Mouse (Mus musculus) A20 (cell line): ENCODE results near the gene Traf3.

Source experiments
- DNase-seq: peaks from one replicate; pipeline ENCODE4 v3.0.0-alpha.2; 2011; ENCODE audit warnings: low read depth, low spot score

The Traf3 gene

DNA sequence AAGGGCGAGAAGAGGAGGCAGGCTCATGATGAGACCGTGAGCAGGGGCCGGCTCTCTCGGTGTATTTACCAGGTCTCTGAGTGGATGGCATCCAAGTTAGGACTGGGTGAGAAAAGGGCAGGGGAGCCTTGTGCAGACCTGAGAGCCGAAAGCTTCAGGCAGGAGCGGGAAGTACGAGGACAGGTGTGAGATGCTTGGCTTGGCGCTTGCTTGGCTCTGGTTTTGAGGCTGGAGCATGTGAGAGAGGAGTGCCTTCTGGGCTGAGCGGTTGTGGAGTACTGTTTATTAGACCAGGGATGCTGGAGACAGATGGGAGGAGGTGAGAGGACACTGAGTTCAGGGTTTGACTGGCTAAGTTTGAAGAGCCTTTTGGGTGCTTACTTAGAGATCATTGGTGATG is 27.2 kb downstream of the Traf3 start:
- no peak for DNase-seq

DNA sequence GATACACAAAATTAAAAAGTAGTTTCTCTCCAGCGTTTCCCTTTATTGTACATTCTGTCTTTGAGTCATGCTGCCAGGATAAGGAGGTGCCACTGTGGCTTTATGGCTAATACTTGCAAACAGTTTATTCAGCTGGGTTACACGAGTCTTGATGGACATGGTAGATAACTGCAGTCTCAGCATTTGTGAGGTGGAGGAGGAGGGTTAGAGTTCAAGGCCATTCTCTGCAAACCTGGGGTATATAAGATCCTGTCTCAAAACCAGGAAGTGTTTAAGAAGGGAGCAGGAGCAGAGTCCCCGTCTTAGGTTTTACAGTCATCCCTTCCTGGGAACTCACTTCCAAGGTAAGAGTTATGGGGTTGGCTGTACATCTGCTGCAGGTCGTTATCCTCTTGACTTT is 30.4 kb downstream of the Traf3 start:
- no peak for DNase-seq

DNA sequence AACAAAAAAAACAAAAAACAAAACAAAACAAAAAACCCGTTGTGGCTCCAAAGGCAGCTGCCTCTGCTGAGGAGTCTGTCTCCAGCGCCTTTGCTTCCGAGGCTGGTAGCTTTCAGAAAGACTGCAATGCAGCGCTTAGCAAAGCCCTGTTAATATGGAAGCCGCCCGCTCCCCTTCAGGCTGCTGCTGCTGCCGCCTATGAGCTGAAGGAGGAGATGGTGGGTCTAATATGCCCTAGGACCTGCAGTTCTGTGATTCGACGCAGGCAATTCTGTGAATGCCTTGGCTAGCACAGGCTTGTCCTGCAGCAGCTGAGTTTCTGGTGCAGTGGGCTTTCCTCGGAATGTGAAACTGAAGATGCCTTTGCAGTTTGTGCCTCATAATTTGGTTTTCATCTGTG is 36.9 kb downstream of the Traf3 start:
- no peak for DNase-seq

DNA sequence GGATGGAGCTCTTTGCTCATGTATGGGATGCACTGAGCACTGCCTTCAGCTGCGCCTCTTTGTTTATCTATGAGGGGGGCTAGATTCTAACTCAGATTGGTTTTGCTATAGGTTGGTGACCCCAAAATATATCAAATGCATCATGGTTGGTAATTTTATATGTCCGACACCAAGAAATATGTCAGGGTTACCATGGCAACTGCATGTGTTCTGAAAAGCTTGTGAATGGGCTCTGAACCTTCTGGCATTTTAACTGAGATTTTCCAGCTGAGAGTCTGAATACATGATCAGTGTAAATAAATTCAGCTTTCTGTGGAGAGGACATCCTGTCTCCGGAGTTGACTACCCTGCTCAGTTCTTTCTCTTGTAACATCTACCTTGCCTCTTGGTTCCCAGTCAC is 37.8 kb downstream of the Traf3 start:
- no peak for DNase-seq

DNA sequence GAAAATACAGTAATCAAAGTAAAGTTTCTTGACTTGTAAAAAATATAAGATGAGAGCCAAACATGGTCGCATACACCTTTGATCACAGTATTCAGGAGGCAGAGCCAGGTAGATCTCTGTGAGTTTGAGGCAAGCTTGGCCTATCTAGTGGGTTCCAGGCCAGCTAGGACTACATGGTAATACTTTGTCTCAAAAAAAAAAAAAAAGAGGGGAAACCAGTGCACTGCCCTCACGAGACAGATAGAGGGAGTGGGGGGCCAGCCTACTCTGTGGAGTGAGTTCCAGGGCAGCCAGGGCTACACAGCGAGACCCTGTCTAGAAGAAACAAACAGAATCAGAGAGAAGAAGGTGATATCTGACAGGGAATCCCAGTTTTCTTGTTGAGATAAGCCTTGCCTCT is 41.5 kb downstream of the Traf3 start:
- no peak for DNase-seq

DNA sequence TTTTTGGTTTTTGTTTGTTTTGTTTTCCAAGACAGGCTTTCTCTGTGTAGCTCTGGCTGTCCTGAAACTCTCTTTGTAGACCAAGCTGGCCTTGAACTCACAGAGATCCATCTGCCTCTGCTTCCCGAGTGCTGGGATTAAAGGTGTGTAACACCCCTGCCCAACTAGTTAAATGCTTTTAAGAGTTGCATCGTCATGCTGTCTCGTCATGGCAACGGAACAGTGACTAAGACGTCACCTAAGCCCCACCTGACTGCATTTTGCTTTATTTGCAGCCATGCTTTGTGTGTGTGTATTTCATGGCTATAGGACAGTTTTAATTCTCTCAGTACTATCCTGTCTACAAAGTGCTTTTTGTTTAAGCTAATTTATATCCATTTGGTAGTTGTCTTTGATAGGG is 45.6 kb downstream of the Traf3 start:
- DNase-seq = no peak

DNA sequence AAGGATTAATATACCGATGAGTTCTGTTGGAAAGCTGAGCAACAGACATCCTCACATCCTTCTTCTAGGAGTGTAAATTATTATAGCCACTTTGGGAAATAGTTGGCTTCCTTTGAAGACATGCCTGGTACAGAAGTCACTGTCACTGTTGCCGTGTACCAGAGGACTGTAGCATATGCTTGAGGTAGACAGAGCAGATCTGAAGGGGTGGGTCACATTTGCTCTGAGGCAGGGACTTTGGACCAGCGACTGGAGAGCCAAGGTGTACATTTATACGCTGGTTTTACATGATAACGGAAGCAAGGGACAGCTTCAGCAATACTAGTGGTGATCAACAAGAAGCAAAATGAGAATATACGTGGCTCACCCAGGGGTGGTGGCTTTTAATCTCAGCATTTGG is 52.7 kb downstream of the Traf3 start:
- DNase-seq = no peak

DNA sequence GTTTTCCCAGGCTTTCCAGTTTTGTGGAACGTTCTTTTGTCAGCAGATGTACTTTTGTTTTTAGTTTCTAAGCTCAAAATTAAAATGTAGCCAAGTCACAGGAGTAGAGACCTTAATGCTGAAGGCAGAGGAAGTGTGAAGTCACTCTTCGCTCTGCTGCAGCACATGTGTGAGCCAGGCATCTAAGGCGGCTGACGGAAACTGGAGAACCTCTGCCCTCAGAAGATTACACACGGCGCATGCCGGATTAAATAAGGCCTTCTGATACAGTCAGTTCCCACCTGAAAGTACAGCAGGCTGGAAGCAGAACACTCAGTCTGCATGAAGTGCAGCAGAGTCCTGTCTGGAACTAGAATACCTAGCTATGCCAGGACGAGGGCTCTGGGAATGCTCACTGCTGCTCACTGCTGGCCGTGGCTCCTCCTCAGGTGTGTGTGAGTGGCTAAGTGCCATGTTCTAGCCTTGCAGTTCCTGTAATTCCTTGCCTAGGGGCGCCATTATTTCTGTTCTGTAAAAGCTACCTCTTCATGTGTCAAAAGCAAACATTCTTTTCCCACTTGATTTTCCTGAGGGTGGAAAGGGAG is 59.1 kb downstream of the Traf3 start:
- DNase-seq = no peak

DNA sequence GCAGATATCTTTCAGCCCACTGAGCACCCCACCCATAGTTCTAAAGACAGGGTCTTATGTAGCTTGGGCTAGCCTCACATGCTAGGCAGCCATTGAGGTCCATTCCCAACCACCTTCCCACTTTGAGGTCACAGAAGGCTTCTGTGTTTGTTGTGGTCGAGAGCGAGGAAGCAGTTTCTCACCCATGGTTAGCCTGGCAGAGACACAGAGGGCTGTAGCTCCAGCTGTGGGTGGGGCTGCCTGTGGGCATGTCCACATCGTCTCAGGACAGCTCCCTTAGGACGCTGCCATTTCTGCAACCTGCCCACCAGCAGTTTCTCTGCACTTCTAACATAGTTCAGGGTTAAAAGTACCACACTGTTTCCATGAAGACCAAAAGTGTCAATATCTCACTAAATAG is 61.2 kb downstream of the Traf3 start:
- DNase-seq = no peak

GRCm38 (mm10) chr12:111228488-111228887 is 62.3 kb downstream of the Traf3 start:
- no peak for DNase-seq

DNA sequence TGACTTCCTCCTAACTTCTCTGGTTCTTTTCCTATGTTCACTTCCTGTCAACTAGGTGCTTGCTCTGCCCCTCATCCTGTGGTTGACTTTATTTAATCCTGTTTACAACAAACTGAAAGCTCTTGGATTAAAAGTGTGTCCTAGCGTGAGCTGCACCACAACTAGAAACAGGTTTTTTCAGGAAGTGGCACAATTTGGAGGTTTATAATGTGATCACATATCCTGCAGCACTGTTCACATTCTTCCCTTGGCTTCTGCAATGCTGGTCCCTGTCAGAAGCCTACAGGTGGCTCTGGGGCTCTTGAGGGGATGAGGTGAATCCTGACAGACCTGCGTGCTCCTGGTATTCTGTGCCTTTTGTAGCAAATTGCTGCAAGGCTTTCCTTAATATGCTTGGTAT is 64.6 kb downstream of the Traf3 start:
- DNase-seq = no peak

GRCm38 (mm10) chr12:111233798-111234197 is 67.6 kb downstream of the Traf3 start:
- no peak for DNase-seq

DNA sequence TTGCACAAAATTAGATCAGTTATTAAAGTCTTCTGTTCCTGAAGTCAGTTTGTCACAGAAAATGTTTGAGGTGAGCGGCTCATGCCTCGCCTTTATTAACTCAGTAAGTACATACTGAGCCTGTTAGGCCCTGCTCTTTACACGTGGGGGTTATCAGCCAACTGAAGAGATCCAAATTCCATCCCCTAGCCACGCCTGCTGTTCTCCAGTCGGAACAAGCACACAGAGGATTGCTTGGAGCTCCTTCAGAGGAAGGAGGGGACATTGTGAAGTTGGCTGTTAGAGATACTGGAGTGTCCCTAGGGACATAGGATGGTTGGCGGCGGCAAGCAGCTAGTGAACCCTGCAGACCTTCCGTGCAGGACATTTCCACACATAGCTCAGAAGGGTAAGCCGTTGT is 68.2 kb downstream of the Traf3 start:
- DNase-seq = no peak

DNA sequence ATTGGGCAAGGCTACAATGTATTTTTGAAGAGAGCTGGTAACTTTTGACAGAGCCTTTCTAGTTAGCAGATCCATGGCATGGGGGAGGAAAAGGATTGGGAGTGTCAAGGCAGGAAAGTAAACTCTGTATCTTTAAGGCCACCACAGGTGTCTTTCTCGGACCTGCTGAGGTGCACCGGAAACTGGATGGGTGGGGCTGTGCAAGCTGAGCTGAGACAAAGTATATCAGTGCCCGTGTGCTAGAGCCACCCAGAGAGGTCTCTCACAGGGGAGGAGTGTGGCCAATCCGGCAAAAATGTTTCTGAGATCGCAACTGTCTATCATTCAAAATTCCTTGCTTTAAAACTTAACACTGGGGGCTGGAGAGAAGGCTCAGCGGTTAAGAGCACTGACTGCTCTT is 69.5 kb downstream of the Traf3 start:
- DNase-seq = no peak

GRCm38 (mm10) chr12:111237611-111238188 is 71.5 kb downstream of the Traf3 start:
- DNase-seq = no peak

GRCm38 (mm10) chr12:111238345-111238744 is 72.2 kb downstream of the Traf3 start:
- DNase-seq = no peak

GRCm38 (mm10) chr12:111238778-111239177 is 72.6 kb downstream of the Traf3 start:
- DNase-seq = no peak

DNA sequence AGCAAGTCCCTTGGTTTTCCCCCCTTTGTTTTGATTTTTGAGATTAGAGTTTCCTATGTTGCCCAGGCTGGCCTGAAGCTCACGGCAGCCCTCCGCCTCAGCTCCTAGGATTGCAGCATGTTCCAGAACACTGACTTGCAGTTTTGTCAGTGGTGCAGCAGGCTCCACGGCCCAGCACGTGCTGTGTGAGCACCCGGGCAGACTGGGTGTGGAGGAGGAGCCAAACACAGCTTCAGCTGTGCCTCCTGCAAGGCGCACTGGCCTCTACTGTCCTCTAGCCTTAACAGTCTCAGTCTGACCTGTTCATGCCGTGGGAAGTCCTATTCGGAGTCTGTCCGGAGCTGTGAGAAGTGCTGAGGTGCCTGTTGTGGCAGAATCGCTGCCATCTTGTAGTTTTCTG is 73.8 kb downstream of the Traf3 start:
- DNase-seq = no peak

- DNase-seq = no peak
Observed at GRCm38 (mm10) chr12:111241916-111242315, 75.7 kb downstream of the Traf3 start.

DNA sequence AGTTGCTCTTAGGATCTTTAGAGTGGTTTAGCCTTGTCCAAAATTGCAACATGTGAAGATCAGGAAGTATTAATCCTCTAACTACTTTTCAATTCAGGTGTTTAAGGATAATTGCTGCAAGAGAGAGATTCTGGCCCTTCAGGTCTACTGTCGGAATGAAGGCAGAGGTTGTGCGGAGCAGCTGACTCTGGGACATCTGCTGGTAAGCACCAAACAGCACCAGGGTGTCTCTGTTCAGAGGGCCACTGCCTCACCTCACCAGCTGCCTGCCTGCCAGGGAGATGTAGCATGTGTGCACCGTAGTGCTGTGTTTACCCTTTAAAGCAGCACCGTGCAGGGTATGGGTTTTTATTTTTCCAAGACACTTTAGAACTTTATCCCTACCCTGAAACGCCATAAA is 76.2 kb downstream of the Traf3 start:
- DNase-seq = no peak

GRCm38 (mm10) chr12:111243733-111244132 is 77.6 kb downstream of the Traf3 start:
- DNase-seq = no peak

GRCm38 (mm10) chr12:111245070-111245469 is 78.9 kb downstream of the Traf3 start:
- no peak for DNase-seq

DNA sequence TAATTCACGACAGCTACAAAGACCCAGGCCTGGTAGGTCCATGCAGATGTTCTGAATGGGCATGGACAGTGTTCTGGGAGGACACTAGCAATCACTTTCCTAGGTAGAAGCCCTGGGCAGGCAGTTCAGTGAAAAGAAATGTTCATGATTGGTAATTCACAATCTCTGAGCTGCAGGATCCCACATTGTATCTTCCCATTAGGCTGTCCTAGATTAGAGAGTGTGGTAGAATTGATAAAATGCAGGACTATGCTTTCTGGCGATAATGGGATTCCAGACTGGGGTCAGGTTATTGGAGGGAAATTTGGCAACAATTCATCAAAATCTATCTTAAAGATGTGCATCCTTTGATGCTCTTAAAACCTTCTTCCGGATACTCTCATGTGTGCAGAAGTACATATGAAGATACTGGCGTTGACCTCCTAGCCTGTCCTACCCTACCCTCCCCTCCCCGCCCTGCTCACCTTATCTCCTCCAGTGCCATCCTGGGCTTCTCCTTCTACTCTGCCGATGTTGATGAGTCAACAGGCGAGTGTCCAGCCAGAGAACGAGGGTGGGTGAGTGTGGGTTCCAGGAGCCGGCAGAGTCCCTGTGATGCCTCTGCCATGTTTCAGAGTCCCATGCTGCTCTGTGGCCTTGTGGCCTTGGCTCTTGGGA is 80.8 kb downstream of the Traf3 start:
- DNase-seq = no peak

GRCm38 (mm10) chr12:111249095-111249494 is 82.9 kb downstream of the Traf3 start:
- no peak for DNase-seq
